Mouse (Mus musculus): Measurements from ENCODE around the gene Gm16381. TPM values are rescaled to one million over a fixed set of nuclear protein-coding genes. Genes with fewer than 3 reads are reported as not detected.

The Gm16381 gene
- not detected for polyA plus RNA-seq (2014; fragmentation: Illumina TruSeq; extraction: RNeasy Lipid Tissue Mini Kit (QIAGEN cat#74804); ENCODE audit: low read depth, low replicate concordance)

GRCm38 (mm10) chr12:87644520-87644919, at the start of gene Gm16381:
TSS of gene Gm16381 (minus strand) at chr12:87644620.

DNA sequence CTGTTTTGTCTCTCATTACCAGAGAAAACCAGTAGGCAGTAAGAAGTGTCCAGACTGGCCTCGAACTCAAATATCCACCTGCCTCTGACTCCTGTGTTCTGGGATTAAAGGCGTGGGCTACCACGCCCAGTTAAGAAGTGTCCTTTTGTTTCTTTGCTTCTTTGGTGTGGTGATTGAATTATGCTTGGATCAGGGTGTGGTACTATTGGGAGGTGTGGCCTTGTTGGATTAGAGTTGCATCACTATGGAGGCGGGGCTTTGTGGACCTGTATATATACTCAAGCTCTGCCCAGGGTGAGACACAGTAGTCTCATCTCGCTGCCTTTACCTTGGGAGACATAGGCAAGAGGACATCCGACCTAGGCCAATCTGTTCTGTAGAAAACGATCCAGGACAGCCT, 25.9 kb downstream of the Gm16381 start, which contains the start of gene Gm4027:
TSS of gene Gm4027 (plus strand) at position 301 of the 400 bp plus-strand sequence.

GRCm38 (mm10) chr12:87602388-87602787, 42.0 kb downstream of the Gm16381 start, which contains the start of gene Oog1:
TSS of gene Oog1 (plus strand) at chr12:87602688.

Other genes starting within 250 kb of the Gm16381 start
- 171 TPM for gene Slirp, start 200.7 kb downstream of the Gm16381 start, polyA plus RNA-seq (2014; fragmentation: Illumina TruSeq; extraction: RNeasy Lipid Tissue Mini Kit (QIAGEN cat#74804); ENCODE audit: low read depth, low replicate concordance)
- gene Alkbh1, start 200.6 kb downstream of the Gm16381 start, polyA plus RNA-seq (2014; fragmentation: Illumina TruSeq; extraction: RNeasy Lipid Tissue Mini Kit (QIAGEN cat#74804); ENCODE audit: low read depth, low replicate concordance), result 20.1 TPM
- 102 TPM for gene Snw1, start 172.3 kb downstream of the Gm16381 start, polyA plus RNA-seq (2014; fragmentation: Illumina TruSeq; extraction: RNeasy Lipid Tissue Mini Kit (QIAGEN cat#74804); ENCODE audit: low read depth, low replicate concordance)
- gene Gm5788, start 149.9 kb downstream of the Gm16381 start, polyA plus RNA-seq (2014; fragmentation: Illumina TruSeq; extraction: RNeasy Lipid Tissue Mini Kit (QIAGEN cat#74804); ENCODE audit: low read depth, low replicate concordance), result not detected
- gene Gm8300, start 130.3 kb downstream of the Gm16381 start, polyA plus RNA-seq (2014; fragmentation: Illumina TruSeq; extraction: RNeasy Lipid Tissue Mini Kit (QIAGEN cat#74804); ENCODE audit: low read depth, low replicate concordance), result not detected
- gene Oog1, start 41.9 kb downstream of the Gm16381 start, polyA plus RNA-seq (2014; fragmentation: Illumina TruSeq; extraction: RNeasy Lipid Tissue Mini Kit (QIAGEN cat#74804); ENCODE audit: low read depth, low replicate concordance), result not detected
- not detected for gene Gm4027, start 25.8 kb downstream of the Gm16381 start, polyA plus RNA-seq (2014; fragmentation: Illumina TruSeq; extraction: RNeasy Lipid Tissue Mini Kit (QIAGEN cat#74804); ENCODE audit: low read depth, low replicate concordance)
- not detected for gene Gm21319, start 131.1 kb upstream of the Gm16381 start, polyA plus RNA-seq (2014; fragmentation: Illumina TruSeq; extraction: RNeasy Lipid Tissue Mini Kit (QIAGEN cat#74804); ENCODE audit: low read depth, low replicate concordance)
- not detected for gene Gm21936, start 150.9 kb upstream of the Gm16381 start, polyA plus RNA-seq (2014; fragmentation: Illumina TruSeq; extraction: RNeasy Lipid Tissue Mini Kit (QIAGEN cat#74804); ENCODE audit: low read depth, low replicate concordance)
- not detected for gene BB287469, start 172.0 kb upstream of the Gm16381 start, polyA plus RNA-seq (2014; fragmentation: Illumina TruSeq; extraction: RNeasy Lipid Tissue Mini Kit (QIAGEN cat#74804); ENCODE audit: low read depth, low replicate concordance)
- not detected for gene Gm2001, start 197.7 kb upstream of the Gm16381 start, polyA plus RNA-seq (2014; fragmentation: Illumina TruSeq; extraction: RNeasy Lipid Tissue Mini Kit (QIAGEN cat#74804); ENCODE audit: low read depth, low replicate concordance)
- gene Gm2016, start 229.5 kb upstream of the Gm16381 start, polyA plus RNA-seq (2014; fragmentation: Illumina TruSeq; extraction: RNeasy Lipid Tissue Mini Kit (QIAGEN cat#74804); ENCODE audit: low read depth, low replicate concordance), result not detected